Mouse (Mus musculus) cerebellum, adult 2 months (tissue): ENCODE measurements around the gene Ncor1.

Experiments
- CTCF ChIP-seq: fragments of 200-500 bp; IDR thresholded peaks from 2 replicates; pipeline ENCODE4 v1.5.1; 2011; ENCODE audit warnings: low read depth, mild to moderate bottlenecking, control low read depth, low read length, moderate library complexity, borderline replicate concordance; ENCODE audit not compliant: insufficient read depth
- POLR2A ChIP-seq: fragments of 200-500 bp; IDR thresholded peaks from 2 replicates; pipeline ENCODE4 v1.6.1; 2011; ENCODE audit warnings: low read length, control low read depth, borderline replicate concordance; ENCODE audit not compliant: insufficient read depth

- TF ChIP-seq POLR2A (no peak), CTCF (no peak)
These were observed 2.3 kb downstream of the Ncor1 start for GRCm38 (mm10) chr11:62456021-62456482.
